ENCODE assay signal across 12 mouse cellular contexts in genomic region chr11:86582543-86583260, GRCm38 (mm10). TPM values are rescaled to one million over a fixed set of nuclear protein-coding genes. Genes with fewer than 3 reads are reported as not detected.
A peak's percentile ranks its signal among the peaks of the same experiment; 100 is the strongest.
DNase-seq lines count a peak whose midpoint lies in the region; ATAC-seq and TF ChIP-seq lines count a peak whose summit lies in the region.
"Had no signal": no experiment of that assay in that cellular context is flagged by ENCODE, and none has a peak within 500 bp of the region (broad histone marks: within the 10 kb centered on the region; RNA-seq: fewer than 3 reads in every experiment).

No protein-coding gene starts in this region.

- H3K4me2 ChIP-seq in heart, embryonic 15.5 days: 0 out of 2 replicates have a peak overlapping the region, but pooled peaks have one; percentile 1
- H3K4me2 ChIP-seq in CH12.LX (ENCODE audit: insufficient read depth, low read depth, poor library complexity, severe bottlenecking): peak overlapping the region; percentile 86
- no peak overlapping the region for H3K4me2 ChIP-seq in forebrain, embryonic 13.5 days
- H3K4me2 ChIP-seq: hindbrain, embryonic 15.5 days had no signal

- no peaks in the 10 kb centered on the region for H3K9me3 ChIP-seq in heart, embryonic 15.5 days (replicated peaks)
- no peaks in the 10 kb centered on the region for H3K9me3 ChIP-seq in CH12.LX (replicated peaks; ENCODE audit: low read length)
- no peaks in the 10 kb centered on the region for H3K9me3 ChIP-seq in forebrain, embryonic 13.5 days (replicated peaks)
- H3K9me3 ChIP-seq: hindbrain, embryonic 15.5 days had no signal

- no peak for ATAC-seq in heart, embryonic 15.5 days (replicated peaks; ENCODE audit: insufficient number of reproducible peaks, insufficient read depth, low FRiP score, low read depth)
- ATAC-seq in forebrain, embryonic 13.5 days: no peak

- no peaks in the 10 kb centered on the region for H3K36me3 ChIP-seq in heart, embryonic 15.5 days
- H3K36me3 ChIP-seq in CH12.LX (replicated peaks in 1 of 2; ENCODE audit: control insufficient read depth in 1 of 2, insufficient read depth in 1 of 2, low read length in 1 of 2) (peaks cover 3 to 10% of the 10 kb centered on the region in 2 experiments), macrophage (ENCODE audit: inconsistent target) (no peaks in the 10 kb centered on the region)
- H3K36me3 ChIP-seq in forebrain, embryonic 13.5 days (ENCODE audit: poor library complexity, severe bottlenecking): 0 out of 2 replicates have a peak, but pooled peaks cover 5% of the 10 kb centered on the region
- H3K36me3 ChIP-seq: hindbrain, embryonic 15.5 days had no signal

- H3K27me3 ChIP-seq in heart, embryonic 15.5 days: no peaks in the 10 kb centered on the region
- no peaks in the 10 kb centered on the region for H3K27me3 ChIP-seq in CH12.LX (replicated peaks)
- no peaks in the 10 kb centered on the region for H3K27me3 ChIP-seq in forebrain, embryonic 13.5 days
- H3K27me3 ChIP-seq: hindbrain, embryonic 15.5 days had no signal

- H3K27ac ChIP-seq in heart, embryonic 15.5 days: peak overlapping the region; percentile 87
- H3K27ac ChIP-seq in CH12.LX (ENCODE audit: insufficient read depth, low read depth) (peak overlapping the region; percentile 93), macrophage (peak overlapping the region; percentile 99)
- H3K27ac ChIP-seq in embryonic fibroblast, embryonic 13.5 days (ENCODE audit: insufficient read depth, low read length): peak overlapping the region; percentile 100
- no peak overlapping the region for H3K27ac ChIP-seq in forebrain, embryonic 13.5 days
- H3K27ac ChIP-seq: hindbrain, embryonic 15.5 days had no signal

- DNase-seq in heart, adult 9 months (ENCODE audit: low spot score in 2 of 2): no peak
- no peak for DNase-seq in CH12.LX (ENCODE audit: extremely low read depth)
- DNase-seq in urinary bladder, postnatal 10 days (ENCODE audit: low spot score): no peak
- DNase-seq: adrenal gland, postnatal 36 days; cerebellum, adult 9-11 months; gastrocnemius, postnatal 14 days; thymus, adult 2 months had no signal

- peaks cover 52% of the 10 kb centered on the region for H3K4me1 ChIP-seq in heart, embryonic 15.5 days (replicated peaks)
- H3K4me1 ChIP-seq in CH12.LX (ENCODE audit: control insufficient read depth in 1 of 2, insufficient read depth in 2 of 2): peaks cover 14 to 56% of the 10 kb centered on the region in 2 experiments
- H3K4me1 ChIP-seq in embryonic fibroblast, embryonic 13.5 days (ENCODE audit: control insufficient read depth, insufficient read depth, low read length): peaks cover 7% of the 10 kb centered on the region; the same call in 1 of the 2 replicates
- H3K4me1 ChIP-seq in forebrain, embryonic 13.5 days: peaks cover 7% of the 10 kb centered on the region; the same call in 1 of the 2 replicates

- in situ Hi-C loops in CH12.LX (cut with MboI; ENCODE audit: low pct_ligation_motif_present, low pct_unique_long_range_greater_than_20kb, low sequenced_read_pairs): loop anchor here (5.0 kb wide), 1 partner anchor 40 kb away; no protein-coding TSS in a partner anchor

- dilution Hi-C loops in CH12.LX (cut with MboI; ENCODE audit: extremely low pct_ligation_motif_present, extremely low pct_unique_long_range_greater_than_20kb, low sequenced_read_pairs): no loop called here

- H3K79me2 ChIP-seq in CH12.LX (replicated peaks; ENCODE audit: control insufficient read depth, extremely low read depth, insufficient read depth, poor library complexity, severe bottlenecking) (peaks cover 25% of the 10 kb centered on the region), macrophage (ENCODE audit: inconsistent target) (peaks cover 42% of the 10 kb centered on the region)

- H3K4me3 ChIP-seq in heart, embryonic 15.5 days: no peak overlapping the region
- H3K4me3 ChIP-seq in CH12.LX (replicated peaks in 1 of 3; ENCODE audit: low read depth in 2 of 3, low read length in 2 of 3, poor library complexity in 1 of 3): peak overlapping the region; percentile 15 to 81 (median 76)
- H3K4me3 ChIP-seq in embryonic fibroblast, embryonic 13.5 days (ENCODE audit: insufficient read depth, low read length): peak overlapping the region; percentile 42
- H3K4me3 ChIP-seq in macrophage (ENCODE audit: inconsistent target): peak overlapping the region; percentile 97
- H3K4me3 ChIP-seq in forebrain, embryonic 13.5 days: no peak overlapping the region
- H3K4me3 ChIP-seq: hindbrain, embryonic 15.5 days had no signal

- TF ChIP-seq CTCF in CH12.LX (conservative IDR thresholded peaks at IDR 0.05 in 1 of 2, IDR thresholded peaks at IDR 0.05 in 1 of 2; ENCODE audit: low read depth in 2 of 2, low read length in 2 of 2): no peak
- TF ChIP-seq CTCF in embryonic fibroblast, embryonic 13.5 days (IDR thresholded peaks at IDR 0.05; ENCODE audit: borderline replicate concordance, insufficient read depth, low read length): no peak

- no peak for TF ChIP-seq RAD21 in CH12.LX (IDR thresholded peaks at IDR 0.05; ENCODE audit: low read depth, low read length)

- WGBS in heart, embryonic 15.5 days: 83% methylated on average over 7 of the region's 7 CpGs
- 62% methylated on average over 7 of the region's 7 CpGs for WGBS in macrophage (ENCODE audit: missing documents)
- WGBS in forebrain, embryonic 13.5 days: 90% methylated on average over 7 of the region's 7 CpGs

- H3K9ac ChIP-seq in heart, embryonic 15.5 days: no peak overlapping the region
- H3K9ac ChIP-seq in CH12.LX (ENCODE audit: insufficient read depth, low read depth): peak overlapping the region; percentile 99
- H3K9ac ChIP-seq in forebrain, embryonic 13.5 days: no peak overlapping the region
- H3K9ac ChIP-seq: hindbrain, embryonic 15.5 days had no signal

- TF ChIP-seq POLR2A in CH12.LX (IDR thresholded peaks at IDR 0.05; ENCODE audit: low read depth, low read length): peak; percentile 60
- TF ChIP-seq POLR2A in embryonic fibroblast, embryonic 13.5 days (IDR thresholded peaks at IDR 0.05; ENCODE audit: low read depth, low read length): peak; percentile 70

- TF ChIP-seq EP300 in CH12.LX (IDR thresholded peaks at IDR 0.05; ENCODE audit: low read length): no peak

TF ChIP-seq in CH12.LX, 34 proteins besides CTCF, POLR2A, EP300 and RAD21 (continues in another document):
- no peak for TF ChIP-seq NRF1 (IDR thresholded peaks at IDR 0.05; ENCODE audit: low read depth, low read length)
- peak; percentile 82 for TF ChIP-seq POLR2AphosphoS2 (IDR thresholded peaks at IDR 0.05; ENCODE audit: low read depth, low read length)
- TF ChIP-seq JUND (conservative IDR thresholded peaks at IDR 0.05; ENCODE audit: low read depth, low read length): peak; percentile 84
- TF ChIP-seq E2F4 (IDR thresholded peaks at IDR 0.05; ENCODE audit: insufficient replicate concordance, low read depth, low read length): no peak
- TF ChIP-seq MEF2A (IDR thresholded peaks at IDR 0.05; ENCODE audit: borderline replicate concordance, low read depth, low read length): peak; percentile 97
- no peak for TF ChIP-seq MYC (IDR thresholded peaks at IDR 0.05; ENCODE audit: low read depth, low read length)
- 0 out of 2 replicates have a peak, but pooled peaks have one; percentile 8 for TF ChIP-seq KAT2A (IDR thresholded peaks at IDR 0.05; ENCODE audit: insufficient replicate concordance, low read length)
- peak; percentile 11; the same call in 1 of the 2 replicates for TF ChIP-seq MAX (IDR thresholded peaks at IDR 0.05; ENCODE audit: low read length)
- TF ChIP-seq MXI1 (IDR thresholded peaks at IDR 0.05; ENCODE audit: low read depth, low read length): no peak
- TF ChIP-seq SIN3A (IDR thresholded peaks at IDR 0.05; ENCODE audit: low read length): no peak; the same call in 1 of the 2 replicates
- no peak for TF ChIP-seq SMC3 (IDR thresholded peaks at IDR 0.05; ENCODE audit: low read depth, low read length)
- no peak for TF ChIP-seq GABPA (IDR thresholded peaks at IDR 0.05; ENCODE audit: insufficient replicate concordance, low read depth, low read length)
- peak; percentile 79 for TF ChIP-seq IRF4 (IDR thresholded peaks at IDR 0.05; ENCODE audit: low read depth, low read length)
- TF ChIP-seq JUN (IDR thresholded peaks at IDR 0.05; ENCODE audit: insufficient read depth, low read depth, low read length): no peak; the same call in 1 of the 2 replicates
- TF ChIP-seq ZNF384 (IDR thresholded peaks at IDR 0.05; ENCODE audit: low read depth, low read length): no peak
- no peak for TF ChIP-seq PAX5 (IDR thresholded peaks at IDR 0.05; ENCODE audit: low read length)
- TF ChIP-seq BHLHE40 (IDR thresholded peaks at IDR 0.05; ENCODE audit: low read depth, low read length): no peak; the same call in 1 of the 2 replicates
- no peak for TF ChIP-seq MAFK (IDR thresholded peaks at IDR 0.05; ENCODE audit: insufficient replicate concordance, low read length)
- peak; percentile 32; the same call in 1 of the 2 replicates for TF ChIP-seq USF2 (conservative IDR thresholded peaks at IDR 0.05; ENCODE audit: low read depth, low read length)

RNA-seq across cellular contexts. Expression of gene Tubd1, which starts 37.9 kb away (rescaled TPM):
- polyA plus RNA-seq in heart, embryonic 15.5 days (2015; fragmentation: Nextera tagmentation; extraction: Ambion mirVana): 11.7 and 13.1 TPM in 2 replicates
- total RNA-seq in CH12.LX (2012; rRNA removed) (11.9 and 14.3 TPM in 2 replicates), CH12.LX (2014; rRNA removed) (9.7 and 9.8 TPM in 2 replicates)
- polyA plus RNA-seq in CH12.LX (2012; ENCODE audit: insufficient read length, low read depth) (12.6 and 13.4 TPM in 2 replicates), macrophage (2018) (4.1 to 5.8 TPM (median 4.5 TPM) in 3 replicates)
- 6.4 and 8.2 TPM in 2 replicates for polyA plus RNA-seq in embryonic fibroblast, embryonic 13.5 days (2011; ENCODE audit: insufficient read length, low read depth, missing spikeins)
- total RNA-seq in macrophage (2018; cell fraction: chromatin; rRNA removed): 10 to 100 TPM in 4 of 26 experiments, 1 to 10 TPM in 21, under 1 TPM in 1; 0.94 to 14.1 (median 6.1) TPM
- 1 to 10 TPM; 1.9 to 6.5 (median 5.2) TPM for total RNA-seq in macrophage (2018; cell fraction: cytosol; rRNA removed)
- 10 to 100 TPM in 3 of 26 experiments, 1 to 10 TPM in 22, under 1 TPM in 1; 0.81 to 13.4 (median 6.3) TPM for total RNA-seq in macrophage (2018; cell fraction: nucleus; rRNA removed)
- 9.9 and 10.7 TPM in 2 replicates for polyA plus RNA-seq in forebrain, embryonic 13.5 days (2015; fragmentation: Nextera tagmentation; extraction: Ambion mirVana)

RNA-seq across cellular contexts. Expression of gene Rps6kb1, which starts 38.1 kb away (rescaled TPM):
- polyA plus RNA-seq in heart, embryonic 15.5 days (2015; fragmentation: Nextera tagmentation; extraction: Ambion mirVana): 38.4 and 44.1 TPM in 2 replicates
- total RNA-seq in CH12.LX (2012; rRNA removed) (45.2 and 56.7 TPM in 2 replicates), CH12.LX (2014; rRNA removed) (76.9 and 79.9 TPM in 2 replicates)
- polyA plus RNA-seq in CH12.LX (2012; ENCODE audit: insufficient read length, low read depth) (110 and 152 TPM in 2 replicates), macrophage (2018) (14.6 to 22.7 TPM (median 16.3 TPM) in 3 replicates)
- 70.3 and 71.4 TPM in 2 replicates for polyA plus RNA-seq in embryonic fibroblast, embryonic 13.5 days (2011; ENCODE audit: insufficient read length, low read depth, missing spikeins)
- total RNA-seq in macrophage (2018; cell fraction: chromatin; rRNA removed): 10 to 100 TPM; 43.2 to 98.0 (median 75.0) TPM
- 10 to 100 TPM; 10.8 to 18.2 (median 14.3) TPM for total RNA-seq in macrophage (2018; cell fraction: cytosol; rRNA removed)
- total RNA-seq in macrophage (2018; cell fraction: nucleus; rRNA removed): 10 to 100 TPM; 24.2 to 94.2 (median 46.2) TPM
- 62.6 and 63.9 TPM in 2 replicates for polyA plus RNA-seq in forebrain, embryonic 13.5 days (2015; fragmentation: Nextera tagmentation; extraction: Ambion mirVana)

Comparison
In these comparisons a context has a peak if more than half of its experiments do, and no peak if none do; other contexts are left out.
1. H3K4me3 ChIP-seq: peak in CH12.LX (3 of 3), embryonic fibroblast, embryonic 13.5 days (single experiment) and macrophage (single experiment); none in heart, embryonic 15.5 days (single experiment) and forebrain, embryonic 13.5 days (single experiment).